Mouse (Mus musculus) forebrain, embryonic 13.5 days (tissue): ENCODE measurements around the gene Fat1. TPM values are rescaled to one million over a fixed set of nuclear protein-coding genes. Genes with fewer than 3 reads are reported as not detected.

ENCODE experiments used
- ATAC-seq: fragments of 200-750 bp; cut with Nextera tagmentation; 2 replicates; pipeline ENCODE4 v1.8.0; 2017
- H3K27ac ChIP-seq: fragments of 300-500 bp; sonication (generic); 2 replicates; pipeline ENCODE4 v1.5.1; 2015; ENCODE audit warnings: inconsistent platforms, mild to moderate bottlenecking, moderate library complexity
- H3K27me3 ChIP-seq: fragments of 300-500 bp; sonication (generic); 2 replicates; pipeline ENCODE4 v1.6.1; 2015; ENCODE audit warnings: mild to moderate bottlenecking, inconsistent platforms
- H3K36me3 ChIP-seq: fragments of 300-500 bp; sonication (generic); 2 replicates; pipeline ENCODE4 v1.6.1; 2015; ENCODE audit warnings: mild to moderate bottlenecking, inconsistent platforms; ENCODE audit not compliant: poor library complexity, severe bottlenecking
- H3K4me1 ChIP-seq: fragments of 300-500 bp; sonication (generic); 2 replicates; pipeline ENCODE4 v1.6.1; 2015; ENCODE audit warnings: inconsistent platforms
- H3K4me2 ChIP-seq: fragments of 300-500 bp; sonication (generic); 2 replicates; pipeline ENCODE4 v1.6.1; 2015; ENCODE audit warnings: inconsistent platforms, mild to moderate bottlenecking, moderate library complexity
- H3K4me3 ChIP-seq: fragments of 300-500 bp; sonication (generic); 2 replicates; pipeline ENCODE4 v1.5.1; 2015; ENCODE audit warnings: mild to moderate bottlenecking, inconsistent platforms
- H3K9ac ChIP-seq: fragments of 300-500 bp; sonication (generic); 2 replicates; pipeline ENCODE4 v1.6.1; 2015; ENCODE audit warnings: mild to moderate bottlenecking, inconsistent platforms
- H3K9me3 ChIP-seq: fragments of 300-500 bp; sonication (generic); replicated peaks from 2 replicates; pipeline ENCODE4 v1.6.1; 2016; ENCODE audit warnings: inconsistent platforms
- WGBS: fragments of 180-500 bp; shearing (Covaris S2); methylation state at CpG from one replicate; pipeline ENCODE4 v1.1.7; 2015; 5-methylcytosine and 5-hydroxymethylcytosine counted together
- polyA plus RNA-seq: library from polyadenylated mRNA; unstranded; fragments of >200 nt; fragmentation: Nextera tagmentation; extraction: Ambion mirVana; gene quantifications from 2 replicates; pipeline ENCODE4 v1.2.1, GENCODE M21; 2015

The Fat1 gene
- polyA plus RNA-seq, 1 experiment from 2014 or later = 10.0 TPM

- peak; percentile 74 for ATAC-seq
- WGBS = under 1% methylated on average over 24 of the region's 24 CpGs
- no peaks in the 10 kb centered on the region for H3K36me3 ChIP-seq
- H3K9ac ChIP-seq = peak overlapping the region; percentile 70
- H3K27me3 ChIP-seq = no peaks in the 10 kb centered on the region
- peak overlapping the region; percentile 78 for H3K4me3 ChIP-seq
- peak overlapping the region; percentile 68 for H3K27ac ChIP-seq
- H3K4me2 ChIP-seq = peak overlapping the region; percentile 85
- H3K9me3 ChIP-seq = no peaks in the 10 kb centered on the region
- H3K4me1 ChIP-seq = peaks cover 21% of the 10 kb centered on the region
Observed at GRCm38 (mm10) chr8:44935741-44936140, 494 bp downstream of the Fat1 start.

- under 1% methylated on average over 16 of the region's 16 CpGs for WGBS
- Histone ChIP-seq H3K4me2 (peak overlapping the region; percentile 85), H3K9me3 (no peaks in the 10 kb centered on the region), H3K27ac (peak overlapping the region; percentile 83), H3K4me3 (peak overlapping the region; percentile 78), H3K9ac (peak overlapping the region; percentile 75), H3K36me3 (peaks cover 5% of the 10 kb centered on the region; the same call in 1 of the 2 replicates), H3K4me1 (peaks cover 21% of the 10 kb centered on the region), H3K27me3 (no peaks in the 10 kb centered on the region)
- ATAC-seq = no peak
Observed at GRCm38 (mm10) chr8:44936481-44936961, 1.3 kb downstream of the Fat1 start.

GRCm38 (mm10) chr8:44937141-44937825, 2.0 kb downstream of the Fat1 start:
- ATAC-seq = peak; percentile 4; the same call in 1 of the 2 replicates
- peaks cover 5% of the 10 kb centered on the region; the same call in 1 of the 2 replicates for H3K36me3 ChIP-seq
- H3K4me2 ChIP-seq = peak overlapping the region; percentile 85
- peak overlapping the region; percentile 75 for H3K9ac ChIP-seq
- no peaks in the 10 kb centered on the region for H3K9me3 ChIP-seq
- H3K27me3 ChIP-seq = no peaks in the 10 kb centered on the region
- H3K27ac ChIP-seq = peak overlapping the region; percentile 83
- peaks cover 21% of the 10 kb centered on the region for H3K4me1 ChIP-seq
- WGBS = under 1% methylated on average over 34 of the region's 34 CpGs
- H3K4me3 ChIP-seq = peak overlapping the region; percentile 78

- Histone ChIP-seq H3K4me3 (peak overlapping the region; percentile 78), H3K27me3 (no peaks in the 10 kb centered on the region), H3K27ac (peak overlapping the region; percentile 83), H3K4me1 (peaks cover 21% of the 10 kb centered on the region), H3K9ac (peak overlapping the region; percentile 75), H3K4me2 (peak overlapping the region; percentile 85), H3K36me3 (peaks cover 5% of the 10 kb centered on the region; the same call in 1 of the 2 replicates), H3K9me3 (no peaks in the 10 kb centered on the region)
- under 1% methylated on average over 81 of the region's 87 CpGs for WGBS
- ATAC-seq = peak; percentile 84
Observed at GRCm38 (mm10) chr8:44937905-44938642, 2.8 kb downstream of the Fat1 start.

GRCm38 (mm10) chr8:44938643-44938979, 3.4 kb downstream of the Fat1 start:
- Histone ChIP-seq H3K9me3 (no peaks in the 10 kb centered on the region), H3K27me3 (no peaks in the 10 kb centered on the region), H3K27ac (peak overlapping the region; percentile 83), H3K4me1 (peaks cover 19% of the 10 kb centered on the region), H3K4me2 (peak overlapping the region; percentile 85), H3K36me3 (peaks cover 5% of the 10 kb centered on the region; the same call in 1 of the 2 replicates), H3K9ac (peak overlapping the region; percentile 75), H3K4me3 (peak overlapping the region; percentile 78)
- ATAC-seq = no peak
- under 1% methylated on average over 12 of the region's 12 CpGs for WGBS

GRCm38 (mm10) chr8:44945577-44945976, 10.3 kb downstream of the Fat1 start:
- Histone ChIP-seq H3K9me3 (0 out of 2 replicates have a peak, but pooled peaks cover under 1% of the 10 kb centered on the region), H3K4me2 (no peak overlapping the region), H3K27me3 (no peaks in the 10 kb centered on the region), H3K27ac (no peak overlapping the region), H3K9ac (no peak overlapping the region), H3K4me1 (peaks cover 8% of the 10 kb centered on the region; the same call in 1 of the 2 replicates), H3K4me3 (no peak overlapping the region), H3K36me3 (peaks cover 16% of the 10 kb centered on the region)
- ATAC-seq = no peak
- WGBS = 99% methylated on average over 4 of the region's 4 CpGs

GRCm38 (mm10) chr8:44948597-44948996, 13.3 kb downstream of the Fat1 start:
- Histone ChIP-seq H3K9ac (no peak overlapping the region), H3K36me3 (peaks cover 41% of the 10 kb centered on the region), H3K4me3 (no peak overlapping the region), H3K9me3 (0 out of 2 replicates have a peak, but pooled peaks cover 6% of the 10 kb centered on the region), H3K4me1 (peaks cover 8% of the 10 kb centered on the region; the same call in 1 of the 2 replicates), H3K27me3 (no peaks in the 10 kb centered on the region), H3K4me2 (no peak overlapping the region), H3K27ac (no peak overlapping the region)
- 0 out of 2 replicates have a peak, but pooled peaks have one; percentile 27 for ATAC-seq
- 67% methylated on average over 9 of the region's 9 CpGs for WGBS

- peak; percentile 37 for ATAC-seq
Observed at GRCm38 (mm10) chr8:44960455-44960854, 25.2 kb downstream of the Fat1 start.

GRCm38 (mm10) chr8:44960906-44961305, 25.7 kb downstream of the Fat1 start:
- peak; percentile 41; the same call in 1 of the 2 replicates for ATAC-seq
- Histone ChIP-seq H3K4me2 (no peak overlapping the region), H3K9me3 (no peaks in the 10 kb centered on the region), H3K27me3 (no peaks in the 10 kb centered on the region), H3K36me3 (no peaks in the 10 kb centered on the region), H3K9ac (no peak overlapping the region), H3K4me3 (no peak overlapping the region), H3K4me1 (peaks cover 60% of the 10 kb centered on the region), H3K27ac (no peak overlapping the region)
- WGBS = 41% methylated on average over 5 of the region's 5 CpGs

More at GRCm38 (mm10) chr8:44960455-44960854, 25.2 kb downstream of the Fat1 start:
- Histone ChIP-seq H3K9me3 (no peaks in the 10 kb centered on the region), H3K9ac (no peak overlapping the region), H3K27ac (no peak overlapping the region), H3K36me3 (no peaks in the 10 kb centered on the region), H3K27me3 (no peaks in the 10 kb centered on the region), H3K4me1 (peaks cover 56% of the 10 kb centered on the region), H3K4me2 (no peak overlapping the region), H3K4me3 (no peak overlapping the region)
- WGBS = 41% methylated on average over 10 of the region's 10 CpGs

GRCm38 (mm10) chr8:44961492-44961891, 26.2 kb downstream of the Fat1 start:
- ATAC-seq = no peak

GRCm38 (mm10) chr8:44962572-44963231, 27.5 kb downstream of the Fat1 start:
- peaks cover 65% of the 10 kb centered on the region for H3K4me1 ChIP-seq
- WGBS = 68% methylated on average over 12 of the region's 12 CpGs
- ATAC-seq = no peak

More at GRCm38 (mm10) chr8:44961492-44961891, 26.2 kb downstream of the Fat1 start:
- no peaks in the 10 kb centered on the region for H3K27me3 ChIP-seq
- H3K9ac ChIP-seq = no peak overlapping the region
- no peaks in the 10 kb centered on the region for H3K9me3 ChIP-seq
- H3K36me3 ChIP-seq = no peaks in the 10 kb centered on the region
- H3K4me3 ChIP-seq = no peak overlapping the region
- H3K4me1 ChIP-seq = peaks cover 66% of the 10 kb centered on the region
- H3K27ac ChIP-seq = no peak overlapping the region
- no peak overlapping the region for H3K4me2 ChIP-seq
- WGBS = 53% methylated on average over 6 of the region's 6 CpGs

More at GRCm38 (mm10) chr8:44962572-44963231, 27.5 kb downstream of the Fat1 start:
- H3K27ac ChIP-seq = no peak overlapping the region
- H3K27me3 ChIP-seq = no peaks in the 10 kb centered on the region
- H3K9me3 ChIP-seq = no peaks in the 10 kb centered on the region
- no peak overlapping the region for H3K4me2 ChIP-seq
- no peak overlapping the region for H3K4me3 ChIP-seq
- H3K36me3 ChIP-seq = no peaks in the 10 kb centered on the region
- H3K9ac ChIP-seq = no peak overlapping the region
